Mouse (Mus musculus): ENCODE measurements at regions not wholly inside any gene's neighbourhood (a gene's known extent, or its start where the extent isn't known, plus 50 kb on each side); places are given as distances from the start of the nearest gene placed in this dataset.

DNA sequence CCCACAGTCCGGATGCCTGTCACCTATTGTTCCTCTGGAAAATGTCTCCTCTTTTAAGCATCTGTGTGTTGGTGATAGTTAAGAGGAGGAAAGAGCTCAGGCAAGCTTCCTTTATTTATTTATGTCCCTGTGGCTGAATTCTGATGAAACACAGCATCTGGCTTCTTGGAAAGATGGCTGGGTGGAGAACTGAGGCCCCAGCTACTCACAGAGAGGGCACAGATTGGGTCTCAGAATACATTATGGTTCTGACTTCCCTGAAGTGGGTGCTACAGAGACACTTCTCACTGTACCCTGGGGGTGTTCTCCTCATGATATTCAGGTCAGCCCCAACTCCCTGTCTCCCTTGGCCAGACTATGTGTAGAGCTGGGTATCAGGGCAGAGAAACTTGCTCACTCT, 408.3 kb downstream of the Rps24 start:
- Histone ChIP-seq H3K9me3 (0 out of 2 replicates have a peak, but pooled peaks cover 7% of the 10 kb centered on the region), H3K4me1 (peaks cover 6% of the 10 kb centered on the region), H3K9ac (no peak overlapping the region), H3K36me3 (no peaks in the 10 kb centered on the region), H3K4me2 (no peak overlapping the region), H3K27me3 (no peaks in the 10 kb centered on the region), H3K27ac (no peak overlapping the region), H3K4me3 (no peak overlapping the region)
- WGBS: 67% methylated on average over 1 of the region's 1 CpGs
- no peak for ATAC-seq (ENCODE audit: insufficient number of reproducible peaks, insufficient read depth, low FRiP score, low TSS enrichment, low read depth)

GRCm38 (mm10) chr14:24896681-24897080, 409.8 kb downstream of the Rps24 start:
- H3K36me3 ChIP-seq: no peaks in the 10 kb centered on the region
- H3K27ac ChIP-seq: no peak overlapping the region
- 91% methylated on average over 5 of the region's 5 CpGs for WGBS
- no peak overlapping the region for H3K9ac ChIP-seq
- no peaks in the 10 kb centered on the region for H3K27me3 ChIP-seq
- no peak overlapping the region for H3K4me2 ChIP-seq
- peaks cover 21% of the 10 kb centered on the region for H3K4me1 ChIP-seq
- no peak for ATAC-seq (ENCODE audit: insufficient number of reproducible peaks, insufficient read depth, low FRiP score, low TSS enrichment, low read depth)
- no peak overlapping the region for H3K4me3 ChIP-seq
- 0 out of 2 replicates have a peak, but pooled peaks cover 7% of the 10 kb centered on the region for H3K9me3 ChIP-seq

GRCm38 (mm10) chr14:24900501-24901179, 413.7 kb downstream of the Rps24 start:
- peak overlapping the region; percentile 89 for H3K27ac ChIP-seq
- no peak overlapping the region for H3K4me3 ChIP-seq
- no peaks in the 10 kb centered on the region for H3K27me3 ChIP-seq
- 22% methylated on average over 13 of the region's 13 CpGs for WGBS
- H3K36me3 ChIP-seq: no peaks in the 10 kb centered on the region
- H3K9me3 ChIP-seq: 0 out of 2 replicates have a peak, but pooled peaks cover 7% of the 10 kb centered on the region
- H3K9ac ChIP-seq: no peak overlapping the region
- no peak overlapping the region for H3K4me2 ChIP-seq
- peaks cover 28% of the 10 kb centered on the region for H3K4me1 ChIP-seq
- ATAC-seq (ENCODE audit: insufficient number of reproducible peaks, insufficient read depth, low FRiP score, low TSS enrichment, low read depth): peak; percentile 95

DNA sequence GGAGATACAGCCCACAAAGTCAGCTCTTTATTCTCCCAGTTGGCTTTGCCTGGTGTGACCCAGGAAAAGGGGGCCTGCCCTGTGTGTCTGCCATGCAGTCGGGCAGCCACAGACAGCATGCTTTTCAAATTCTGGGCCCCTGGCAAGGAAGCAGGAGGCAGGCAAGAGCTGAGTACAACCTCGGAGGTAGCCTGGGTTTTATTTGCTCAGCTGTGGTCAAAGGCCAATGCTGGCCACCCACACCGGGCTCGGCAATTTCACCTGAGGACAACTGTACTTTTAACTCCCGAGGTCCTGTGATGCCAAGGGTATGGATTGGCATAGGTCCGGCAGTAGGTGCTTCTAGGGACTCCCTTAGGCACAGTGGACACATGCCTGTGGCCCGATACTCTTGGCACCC, 414.8 kb downstream of the Rps24 start:
- WGBS: 45% methylated on average over 7 of the region's 7 CpGs
- peaks cover 33% of the 10 kb centered on the region for H3K4me1 ChIP-seq
- no peak for ATAC-seq (ENCODE audit: insufficient number of reproducible peaks, insufficient read depth, low FRiP score, low TSS enrichment, low read depth)
- no peak overlapping the region for H3K4me2 ChIP-seq
- H3K27ac ChIP-seq: peak overlapping the region; percentile 89
- no peak overlapping the region for H3K4me3 ChIP-seq
- H3K9me3 ChIP-seq: 0 out of 2 replicates have a peak, but pooled peaks cover under 1% of the 10 kb centered on the region
- H3K36me3 ChIP-seq: no peaks in the 10 kb centered on the region
- no peak overlapping the region for H3K9ac ChIP-seq
- H3K27me3 ChIP-seq: no peaks in the 10 kb centered on the region

- Histone ChIP-seq H3K4me2 (no peak overlapping the region), H3K4me1 (peaks cover 44% of the 10 kb centered on the region), H3K4me3 (no peak overlapping the region), H3K9ac (no peak overlapping the region), H3K36me3 (no peaks in the 10 kb centered on the region), H3K27me3 (no peaks in the 10 kb centered on the region), H3K27ac (no peak overlapping the region), H3K9me3 (no peaks in the 10 kb centered on the region)
- no peak for ATAC-seq (ENCODE audit: insufficient number of reproducible peaks, insufficient read depth, low FRiP score, low TSS enrichment, low read depth)
- WGBS: 15% methylated on average over 3 of the region's 4 CpGs
These were observed 415.9 kb downstream of the Rps24 start for GRCm38 (mm10) chr14:24902870-24903269.

GRCm38 (mm10) chr14:24904712-24905111, 417.8 kb downstream of the Rps24 start:
- H3K9ac ChIP-seq: no peak overlapping the region
- ATAC-seq (ENCODE audit: insufficient number of reproducible peaks, insufficient read depth, low FRiP score, low TSS enrichment, low read depth): no peak
- no peak overlapping the region for H3K4me2 ChIP-seq
- H3K36me3 ChIP-seq: no peaks in the 10 kb centered on the region
- H3K9me3 ChIP-seq: no peaks in the 10 kb centered on the region
- H3K4me3 ChIP-seq: no peak overlapping the region
- H3K27ac ChIP-seq: no peak overlapping the region
- H3K27me3 ChIP-seq: no peaks in the 10 kb centered on the region
- H3K4me1 ChIP-seq: peaks cover 52% of the 10 kb centered on the region
- WGBS: 71% methylated on average over 6 of the region's 6 CpGs

DNA sequence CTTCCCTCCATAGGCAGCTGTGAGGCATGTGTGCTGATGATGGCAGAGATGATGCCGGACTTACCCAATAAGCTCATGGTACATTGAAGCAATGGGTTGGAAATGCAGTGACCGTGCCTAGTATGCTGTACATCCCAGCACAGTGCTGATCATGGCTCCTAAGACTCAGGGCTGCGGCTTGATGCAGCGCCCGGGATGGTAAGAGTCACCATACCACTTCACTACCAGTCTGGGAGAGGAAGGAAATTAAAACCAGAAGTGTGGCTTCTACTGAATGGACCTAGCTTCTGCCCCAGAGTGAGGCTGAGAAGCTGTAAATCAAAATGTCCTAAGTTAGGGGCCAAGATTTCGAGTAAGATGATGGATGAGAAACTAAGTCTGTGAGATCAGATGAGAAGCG, 420.0 kb downstream of the Rps24 start:
- Histone ChIP-seq H3K4me2 (no peak overlapping the region), H3K4me1 (peaks cover 35% of the 10 kb centered on the region), H3K27me3 (no peaks in the 10 kb centered on the region), H3K36me3 (no peaks in the 10 kb centered on the region), H3K27ac (peak overlapping the region; percentile 64; the same call in 1 of the 2 replicates), H3K9ac (no peak overlapping the region), H3K4me3 (no peak overlapping the region), H3K9me3 (no peaks in the 10 kb centered on the region)
- 49% methylated on average over 7 of the region's 7 CpGs for WGBS
- no peak for ATAC-seq (ENCODE audit: insufficient number of reproducible peaks, insufficient read depth, low FRiP score, low TSS enrichment, low read depth)

DNA sequence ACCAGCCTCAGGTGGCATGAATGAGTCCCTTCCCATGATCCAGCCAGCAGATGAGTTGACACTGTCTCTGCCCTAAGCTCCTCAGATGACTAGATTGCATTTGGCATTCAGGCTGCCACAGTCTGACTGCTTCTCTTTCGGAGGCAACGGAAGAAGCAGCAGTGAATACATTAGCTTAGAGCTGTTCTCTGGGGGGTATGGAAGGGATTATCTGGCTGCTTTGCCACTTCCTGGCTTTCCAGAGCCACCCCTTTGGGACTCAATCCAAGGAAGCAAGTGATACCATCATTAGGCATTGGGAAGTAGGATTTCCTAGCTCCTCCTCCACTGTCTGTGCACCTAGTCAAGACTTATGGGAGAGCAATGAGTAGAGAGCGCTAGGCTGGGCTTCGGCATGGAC, 421.5 kb downstream of the Rps24 start:
- 61% methylated on average over 4 of the region's 4 CpGs for WGBS
- no peaks in the 10 kb centered on the region for H3K27me3 ChIP-seq

GRCm38 (mm10) chr14:24911621-24912020, 424.7 kb downstream of the Rps24 start:
- no peak overlapping the region for H3K4me3 ChIP-seq
- H3K27me3 ChIP-seq: no peaks in the 10 kb centered on the region
- no peak overlapping the region for H3K4me2 ChIP-seq
- H3K4me1 ChIP-seq: peaks cover 26% of the 10 kb centered on the region
- no peaks in the 10 kb centered on the region for H3K36me3 ChIP-seq
- no peak overlapping the region for H3K27ac ChIP-seq
- ATAC-seq (ENCODE audit: insufficient number of reproducible peaks, insufficient read depth, low FRiP score, low TSS enrichment, low read depth): no peak
- H3K9ac ChIP-seq: no peak overlapping the region
- no peaks in the 10 kb centered on the region for H3K9me3 ChIP-seq
- WGBS: 68% methylated on average over 6 of the region's 6 CpGs

More for the DNA sequence above, 421.5 kb downstream of the Rps24 start:
- no peak overlapping the region for H3K27ac ChIP-seq
- no peaks in the 10 kb centered on the region for H3K36me3 ChIP-seq
- H3K4me2 ChIP-seq: no peak overlapping the region
- no peak overlapping the region for H3K9ac ChIP-seq
- H3K4me1 ChIP-seq: peaks cover 29% of the 10 kb centered on the region
- H3K9me3 ChIP-seq: no peaks in the 10 kb centered on the region
- H3K4me3 ChIP-seq: no peak overlapping the region
- ATAC-seq (ENCODE audit: insufficient number of reproducible peaks, insufficient read depth, low FRiP score, low TSS enrichment, low read depth): no peak

DNA sequence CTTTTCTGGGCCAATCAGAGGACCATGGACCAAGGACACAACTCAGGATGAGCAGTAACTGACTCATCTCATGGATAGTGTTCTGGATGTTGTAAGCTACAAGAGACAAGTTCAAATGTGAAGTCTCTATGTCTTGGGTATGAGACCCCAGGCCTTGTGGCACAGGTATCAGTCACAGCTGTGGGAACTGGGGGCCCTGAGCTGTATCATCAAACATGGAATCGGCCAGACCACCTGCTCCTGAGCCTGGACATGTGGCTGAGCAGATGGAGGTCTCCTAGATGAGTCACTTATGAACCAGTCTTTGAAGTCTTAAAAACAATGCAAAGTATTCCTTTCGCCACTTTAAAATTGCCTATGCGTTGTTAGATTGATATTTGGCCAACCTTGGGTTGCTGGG, 432.1 kb downstream of the Rps24 start:
- WGBS: 94% methylated on average over 3 of the region's 3 CpGs
- no peaks in the 10 kb centered on the region for H3K36me3 ChIP-seq
- ATAC-seq (ENCODE audit: insufficient number of reproducible peaks, insufficient read depth, low FRiP score, low TSS enrichment, low read depth): no peak

DNA sequence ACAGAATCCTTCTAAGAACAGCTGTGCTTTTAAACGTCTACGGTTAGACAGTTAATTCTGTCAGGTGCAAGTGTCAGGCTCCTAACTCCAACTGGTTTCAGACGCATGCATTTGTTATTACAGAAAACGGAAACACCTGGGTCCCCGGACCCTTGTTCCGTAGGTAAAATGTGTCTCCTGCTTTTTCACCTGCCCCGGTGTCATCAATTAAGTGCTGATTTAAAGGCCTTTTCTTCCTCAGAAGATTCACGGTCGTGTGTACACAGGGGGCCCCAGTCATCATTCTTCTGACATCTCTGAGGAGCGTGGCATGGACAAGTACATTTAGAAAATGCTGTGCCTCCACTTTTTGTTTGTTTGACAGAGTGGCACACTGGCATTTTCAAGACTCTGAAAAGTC, 435.1 kb downstream of the Rps24 start:
- Histone ChIP-seq H3K27me3 (no peaks in the 10 kb centered on the region), H3K4me2 (no peak overlapping the region), H3K9ac (no peak overlapping the region), H3K9me3 (no peaks in the 10 kb centered on the region), H3K4me1 (peaks cover 15% of the 10 kb centered on the region), H3K27ac (no peak overlapping the region), H3K36me3 (no peaks in the 10 kb centered on the region), H3K4me3 (no peak overlapping the region)
- ATAC-seq (ENCODE audit: insufficient number of reproducible peaks, insufficient read depth, low FRiP score, low TSS enrichment, low read depth): no peak
- WGBS: 69% methylated on average over 10 of the region's 10 CpGs

More for the DNA sequence above, 432.1 kb downstream of the Rps24 start:
- Histone ChIP-seq H3K4me3 (no peak overlapping the region), H3K27ac (no peak overlapping the region), H3K9ac (no peak overlapping the region), H3K9me3 (no peaks in the 10 kb centered on the region), H3K27me3 (no peaks in the 10 kb centered on the region), H3K4me1 (no peaks in the 10 kb centered on the region), H3K4me2 (no peak overlapping the region)

- Histone ChIP-seq H3K9ac (no peak overlapping the region), H3K9me3 (no peaks in the 10 kb centered on the region), H3K4me2 (no peak overlapping the region), H3K27me3 (no peaks in the 10 kb centered on the region), H3K27ac (no peak overlapping the region), H3K4me1 (peaks cover 21% of the 10 kb centered on the region), H3K36me3 (no peaks in the 10 kb centered on the region), H3K4me3 (no peak overlapping the region)
- 55% methylated on average over 3 of the region's 3 CpGs for WGBS
- ATAC-seq (ENCODE audit: insufficient number of reproducible peaks, insufficient read depth, low FRiP score, low TSS enrichment, low read depth): no peak
These were observed 437.6 kb downstream of the Rps24 start for GRCm38 (mm10) chr14:24924561-24924960.

Measured in embryonic facial prominence, embryonic 13.5 days (tissue).